Mouse (Mus musculus) heart, adult 2 months (tissue): Measurements from ENCODE around the gene Slc39a13. TPM values are rescaled to one million over a fixed set of nuclear protein-coding genes. Genes with fewer than 3 reads are reported as not detected.
"Not testable (repeated sequence)": the region's sequence is repeated elsewhere in the genome, so short reads cannot be mapped to it uniquely, and the experiment has no call there.

ENCODE experiments used
- DNase-seq, 2 experiments: peaks; one replicate each; pipeline ENCODE4 v3.0.0; 2021
- H3K27ac ChIP-seq: fragments of 200-600 bp; 2 replicates; pipeline ENCODE4 v1.8.1; 2022
- H3K27me3 ChIP-seq: fragments of 200-500 bp; 2 replicates; pipeline ENCODE4 v1.6.1; 2012; ENCODE audit warnings: mild to moderate bottlenecking, low read length, inconsistent platforms, mixed read lengths; ENCODE audit not compliant: control insufficient read depth, insufficient read depth
- H3K36me3 ChIP-seq: fragments of 200-500 bp; 2 replicates; pipeline ENCODE4 v1.6.1; 2012; ENCODE audit warnings: low read length, inconsistent platforms; ENCODE audit not compliant: control insufficient read depth, insufficient read depth
- H3K4me1 ChIP-seq: fragments of 200-500 bp; 2 replicates; pipeline ENCODE4 v1.6.1; 2011; ENCODE audit warnings: low read length; ENCODE audit not compliant: control insufficient read depth, insufficient read depth
- H3K4me3 ChIP-seq: fragments of 200-600 bp; 2 replicates; pipeline ENCODE4 v1.8.1; 2022
- H3K79me2 ChIP-seq: fragments of 200-500 bp; replicated peaks from 2 replicates; pipeline ENCODE4 v1.6.1; 2012; ENCODE audit warnings: mild to moderate bottlenecking, inconsistent platforms, low read length, moderate library complexity, mixed read lengths; ENCODE audit not compliant: control insufficient read depth, insufficient read depth
- H3K9ac ChIP-seq: fragments of 200-500 bp; 2 replicates; pipeline ENCODE4 v1.6.1; 2012; ENCODE audit warnings: low read depth, mild to moderate bottlenecking, control low read depth, inconsistent platforms, low read length, mixed read lengths
- CTCF ChIP-seq: fragments of 200-600 bp; IDR thresholded peaks from 2 replicates; pipeline ENCODE4 v1.8.1; 2022; ENCODE audit warnings: antibody characterized with exemption, mild to moderate bottlenecking, moderate library complexity
- EP300 ChIP-seq: fragments of 200-500 bp; IDR thresholded peaks from 2 replicates; pipeline ENCODE4 v1.6.1; 2011; ENCODE audit warnings: low read depth, low read length, control low read depth; ENCODE audit not compliant: insufficient read depth
- POLR2A ChIP-seq: fragments of 200-500 bp; IDR thresholded peaks from 2 replicates; pipeline ENCODE4 v1.6.1; 2011; ENCODE audit warnings: mild to moderate bottlenecking, low read depth, low read length, control low read depth; ENCODE audit not compliant: insufficient read depth
- WGBS: fragments of 180-500 bp; shearing (Covaris S2); methylation state at CpG from one replicate; pipeline ENCODE4 v1.1.7; 2018; 5-methylcytosine and 5-hydroxymethylcytosine counted together
- intact Hi-C: fragments of 180-260 bp; cut with DNase I; formaldehyde crosslinking; loops from one replicate; pipeline ENCODE4 v1.15.1; 2025
- polyA plus RNA-seq: library from polyadenylated mRNA; depleted of rRNA; stranded (reverse); fragments of >200 nt; gene quantifications from 2 replicates; pipeline ENCODE4 v1.2.3, GENCODE M21; 2012
- total RNA-seq, 2 experiments: library from RNA; stranded (reverse); gene quantifications; 2 replicates each; pipeline ENCODE4 v1.2.3; 2021

The Slc39a13 gene
- total and polyA plus RNA-seq, 3 experiments = 21.1 to 57.3 (median 22.3) TPM

DNA sequence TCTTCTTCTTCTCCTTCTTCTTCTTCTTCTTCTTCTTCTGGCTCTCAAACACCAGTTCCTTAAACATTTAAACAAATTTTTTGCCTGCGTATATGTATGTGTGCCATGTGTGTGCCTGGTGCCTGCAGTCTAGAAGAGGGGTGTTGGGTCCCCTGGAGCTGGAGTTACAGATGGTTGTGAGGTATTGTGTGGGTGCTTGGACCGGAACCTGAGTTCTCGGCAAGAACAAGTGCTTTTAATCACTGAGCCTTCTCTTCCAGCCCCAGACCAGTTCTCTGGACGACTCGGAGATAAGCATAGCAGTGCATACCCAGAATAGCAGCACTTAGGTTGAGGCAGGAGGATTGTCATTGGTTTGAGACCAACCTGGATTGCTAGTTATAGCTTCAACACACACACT lies 46.6 kb upstream of the Slc39a13 start:
- H3K27ac ChIP-seq = peak overlapping the region; percentile 94; the same call in 1 of the 2 replicates
- no peaks in the 10 kb centered on the region for H3K27me3 ChIP-seq
- H3K4me3 ChIP-seq = no peak overlapping the region
- 53% methylated on average over 5 of the region's 5 CpGs for WGBS
- H3K79me2 ChIP-seq = no peaks in the 10 kb centered on the region
- no peak overlapping the region for H3K9ac ChIP-seq
- intact Hi-C loops = loop anchor here (5.0 kb wide), 3 partner anchors 105 to 160 kb away; partner anchors contain the start of gene Pacsin3
- TF ChIP-seq POLR2A (no peak), CTCF (no peak), EP300 (no peak)
- H3K4me1 ChIP-seq = no peaks in the 10 kb centered on the region; the same call in 1 of the 2 replicates
- no peaks in the 10 kb centered on the region for H3K36me3 ChIP-seq
- no peak for DNase-seq

DNA sequence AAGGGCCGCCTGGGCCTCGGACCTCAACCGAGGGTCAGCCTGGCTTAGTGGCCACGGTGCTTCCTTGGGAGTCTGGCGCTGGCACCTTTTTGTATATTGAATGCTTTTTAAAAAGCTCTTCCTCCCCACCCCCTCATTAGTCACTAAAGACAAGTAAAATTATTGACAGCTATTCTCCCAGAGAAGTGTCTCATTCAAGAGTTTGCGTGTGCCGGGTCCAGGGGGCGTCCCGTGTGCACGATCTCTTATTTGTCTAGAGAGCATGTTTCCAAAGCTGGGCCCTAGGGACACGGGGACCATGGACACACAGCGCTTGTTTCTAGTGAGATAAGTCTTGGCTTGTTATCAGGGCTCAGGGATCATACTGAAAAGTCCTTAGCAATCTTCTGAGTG lies 45.4 kb upstream of the Slc39a13 start:
- Histone ChIP-seq H3K4me1 (no peaks in the 10 kb centered on the region; the same call in 1 of the 2 replicates), H3K79me2 (no peaks in the 10 kb centered on the region), H3K36me3 (no peaks in the 10 kb centered on the region), H3K4me3 (peak overlapping the region; percentile 45), H3K27ac (peak overlapping the region; percentile 75), H3K9ac (peak overlapping the region; percentile 72), H3K27me3 (no peaks in the 10 kb centered on the region)
- intact Hi-C loops = loop anchor here (1.0 to 5.0 kb wide), 6 partner anchors 79 to 365 kb away; partner anchors contain the start of gene Pacsin3
- DNase-seq = no peak
- TF ChIP-seq POLR2A (no peak), CTCF (no peak), EP300 (no peak)
- WGBS = 34% methylated on average over 12 of the region's 12 CpGs

DNA sequence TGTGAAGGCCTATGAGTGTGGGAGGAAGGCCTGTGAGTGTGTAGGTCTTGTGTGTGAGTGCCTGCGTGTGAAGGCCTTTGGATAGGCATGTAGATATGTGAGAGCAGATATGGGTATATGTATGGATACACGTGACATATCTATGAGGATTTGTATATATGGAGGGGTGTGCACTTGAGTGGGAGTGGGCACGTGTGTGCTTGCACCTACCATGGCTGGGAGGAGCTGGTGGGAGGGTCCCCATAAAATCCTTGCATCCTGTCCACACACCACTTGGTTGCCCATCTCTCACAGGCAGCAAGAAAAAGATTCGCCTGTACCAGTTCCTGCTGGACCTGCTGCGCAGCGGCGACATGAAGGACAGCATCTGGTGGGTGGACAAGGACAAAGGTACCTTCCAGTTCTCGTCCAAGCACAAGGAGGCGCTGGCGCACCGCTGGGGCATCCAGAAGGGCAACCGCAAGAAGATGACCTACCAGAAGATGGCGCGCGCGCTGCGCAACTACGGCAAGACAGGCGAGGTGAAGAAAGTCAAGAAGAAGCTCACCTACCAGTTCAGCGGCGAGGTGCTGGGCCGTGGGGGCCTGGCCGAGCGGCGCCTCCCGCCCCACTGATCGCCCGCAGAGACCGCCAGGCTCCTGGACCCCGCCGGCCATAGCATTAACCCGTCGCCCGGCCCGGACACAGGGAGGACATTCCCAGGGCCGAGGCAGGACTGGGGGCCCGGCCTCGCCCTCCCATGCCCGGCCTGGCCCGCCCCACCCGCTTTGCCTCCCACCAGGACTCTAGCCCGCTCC lies 44.8 kb upstream of the Slc39a13 start:
- peak overlapping the region; percentile 45 for H3K4me3 ChIP-seq
- H3K27me3 ChIP-seq = no peaks in the 10 kb centered on the region
- H3K36me3 ChIP-seq = no peaks in the 10 kb centered on the region
- intact Hi-C loops = loop anchor here (1.0 to 5.0 kb wide), 6 partner anchors 79 to 366 kb away; partner anchors contain the start of gene Pacsin3
- H3K9ac ChIP-seq = peak overlapping the region; percentile 72
- no peaks in the 10 kb centered on the region for H3K79me2 ChIP-seq
- peak; percentile 93 to 96 for DNase-seq
- TF ChIP-seq POLR2A (peak; percentile 34; the same call in 1 of the 2 replicates), EP300 (peak; percentile 99), CTCF (no peak; the same call in 1 of the 2 replicates)
- H3K27ac ChIP-seq = peak overlapping the region; percentile 75
- no peaks in the 10 kb centered on the region; the same call in 1 of the 2 replicates for H3K4me1 ChIP-seq
- 11% methylated on average over 42 of the region's 42 CpGs for WGBS

DNA sequence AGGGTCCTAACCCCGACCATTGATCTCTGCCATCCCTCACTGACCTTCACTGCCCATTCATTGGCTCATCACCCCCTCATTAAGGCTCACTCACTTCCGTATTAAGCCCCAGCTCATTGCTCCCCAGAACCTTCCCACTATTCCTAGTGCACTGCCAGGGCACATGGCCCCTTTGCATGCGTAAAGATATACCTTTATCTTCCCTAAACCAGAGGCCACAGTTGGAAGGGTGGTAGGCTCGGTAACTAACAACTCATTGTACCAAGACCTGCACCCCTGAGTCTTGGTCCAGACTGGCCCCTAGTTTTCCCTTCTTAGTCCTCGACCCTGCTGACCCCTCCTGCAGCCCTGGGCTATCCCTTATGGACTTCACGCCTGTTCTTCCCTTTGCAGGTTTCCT lies 43.6 kb upstream of the Slc39a13 start:
- H3K27ac ChIP-seq = no peak overlapping the region
- DNase-seq = no peak
- H3K4me3 ChIP-seq = no peak overlapping the region
- H3K9ac ChIP-seq = no peak overlapping the region
- no peaks in the 10 kb centered on the region; the same call in 1 of the 2 replicates for H3K4me1 ChIP-seq
- 76% methylated on average over 6 of the region's 6 CpGs for WGBS
- intact Hi-C loops = loop anchor here (2.0 kb wide), 1 partner anchor 367 kb away; no protein-coding TSS in a partner anchor
- no peaks in the 10 kb centered on the region for H3K79me2 ChIP-seq
- TF ChIP-seq EP300 = no peak
- no peak for TF ChIP-seq POLR2A
- no peak for TF ChIP-seq CTCF
- no peaks in the 10 kb centered on the region for H3K36me3 ChIP-seq
- H3K27me3 ChIP-seq = no peaks in the 10 kb centered on the region

DNA sequence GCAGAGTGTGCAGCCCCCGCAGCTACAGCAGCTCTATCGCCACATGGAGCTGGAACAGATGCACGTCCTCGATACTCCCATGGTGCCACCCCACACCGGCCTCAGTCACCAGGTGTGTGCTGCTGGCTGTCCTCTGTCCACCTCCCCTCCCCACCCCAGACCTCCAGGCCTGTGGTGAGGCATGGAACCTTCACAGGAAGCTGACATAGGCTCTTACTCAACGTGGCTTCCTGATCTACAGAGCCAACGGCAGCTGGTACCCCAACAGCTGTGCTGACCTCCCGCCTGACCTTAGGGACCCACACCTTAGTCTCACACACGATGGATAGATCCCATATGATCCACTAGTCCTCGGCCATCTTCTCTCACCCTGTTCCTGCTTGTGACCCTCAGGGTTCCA lies 43.1 kb upstream of the Slc39a13 start:
- H3K27me3 ChIP-seq = no peaks in the 10 kb centered on the region
- no peaks in the 10 kb centered on the region for H3K79me2 ChIP-seq
- no peaks in the 10 kb centered on the region; the same call in 1 of the 2 replicates for H3K4me1 ChIP-seq
- H3K4me3 ChIP-seq = no peak overlapping the region
- no peak overlapping the region for H3K9ac ChIP-seq
- TF ChIP-seq CTCF (no peak), POLR2A (no peak)
- H3K36me3 ChIP-seq = no peaks in the 10 kb centered on the region
- WGBS = 60% methylated on average over 10 of the region's 10 CpGs
- DNase-seq = no peak
- no peak overlapping the region for H3K27ac ChIP-seq
- intact Hi-C loops = no loop called here

DNA sequence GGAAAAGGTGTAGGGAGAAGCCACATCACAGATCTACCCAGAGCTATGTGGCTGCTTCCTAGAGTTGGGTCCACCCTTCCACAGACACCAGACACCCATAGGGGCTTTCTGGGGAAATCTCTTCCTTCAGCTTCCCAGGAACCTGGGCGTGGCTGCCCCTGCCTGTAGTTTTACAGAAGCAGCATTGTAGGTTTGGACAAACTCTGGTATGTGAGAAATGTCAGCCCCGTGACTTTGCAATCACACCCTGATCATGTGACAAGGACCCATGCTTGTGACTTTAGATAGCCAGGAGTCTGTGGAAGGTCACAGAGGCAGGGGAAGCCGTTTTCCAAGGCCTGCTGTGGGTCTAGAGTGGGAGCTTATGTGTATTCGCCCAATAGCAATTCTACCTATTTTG lies 42.3 kb upstream of the Slc39a13 start:
- no peaks in the 10 kb centered on the region for H3K36me3 ChIP-seq
- intact Hi-C loops = no loop called here
- no peaks in the 10 kb centered on the region for H3K27me3 ChIP-seq
- TF ChIP-seq EP300 = no peak
- TF ChIP-seq CTCF = no peak
- TF ChIP-seq POLR2A = no peak
- H3K9ac ChIP-seq = no peak overlapping the region
- WGBS = 34% methylated on average over 4 of the region's 4 CpGs
- no peaks in the 10 kb centered on the region for H3K79me2 ChIP-seq
- H3K27ac ChIP-seq = no peak overlapping the region
- H3K4me1 ChIP-seq = no peaks in the 10 kb centered on the region; the same call in 1 of the 2 replicates
- no peak overlapping the region for H3K4me3 ChIP-seq
- DNase-seq = no peak

DNA sequence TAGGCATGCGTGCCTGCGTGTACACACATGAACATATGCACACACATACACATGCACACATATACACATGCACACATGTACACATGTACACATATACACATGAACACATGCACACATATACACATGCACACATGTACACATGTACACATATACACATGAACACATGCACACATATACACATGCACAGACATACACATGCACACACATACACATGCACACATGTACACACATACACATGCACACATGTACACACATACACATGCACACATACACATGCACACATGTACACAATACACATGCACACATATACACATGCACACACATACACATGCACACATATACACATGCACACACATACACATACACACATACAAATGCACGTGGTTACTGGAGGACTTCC lies 41.6 kb upstream of the Slc39a13 start:
- H3K79me2 ChIP-seq, DNase-seq, H3K36me3 ChIP-seq, intact Hi-C loops, H3K27me3 ChIP-seq, H3K4me3 ChIP-seq, H3K27ac ChIP-seq, H3K9ac ChIP-seq, H3K4me1 ChIP-seq: not testable (repeated sequence)
- WGBS = 92% methylated on average over 3 of the region's 3 CpGs
